Mouse (Mus musculus) ES-E14 (cell line): ENCODE data around the gene Ankrd66.

Experiments used
- HCFC1 ChIP-seq: IDR thresholded peaks from 2 replicates; pipeline ENCODE4 v1.6.1; 2012; ENCODE audit warnings: low read length, inconsistent platforms, borderline replicate concordance; ENCODE audit not compliant: insufficient read depth
- MAFK ChIP-seq: IDR thresholded peaks from 2 replicates; pipeline ENCODE4 v1.6.1; 2014; ENCODE audit warnings: mild to moderate bottlenecking, low read depth, low read length, inconsistent platforms; ENCODE audit not compliant: insufficient read depth
- ZC3H11A ChIP-seq: IDR thresholded peaks from 2 replicates; pipeline ENCODE4 v1.6.1; 2012; ENCODE audit warnings: low read depth, mild to moderate bottlenecking, inconsistent platforms, low read length, borderline replicate concordance
- ZNF384 ChIP-seq: IDR thresholded peaks from 2 replicates; pipeline ENCODE4 v1.6.1; 2012; ENCODE audit warnings: low read depth, low read length, inconsistent platforms

DNA sequence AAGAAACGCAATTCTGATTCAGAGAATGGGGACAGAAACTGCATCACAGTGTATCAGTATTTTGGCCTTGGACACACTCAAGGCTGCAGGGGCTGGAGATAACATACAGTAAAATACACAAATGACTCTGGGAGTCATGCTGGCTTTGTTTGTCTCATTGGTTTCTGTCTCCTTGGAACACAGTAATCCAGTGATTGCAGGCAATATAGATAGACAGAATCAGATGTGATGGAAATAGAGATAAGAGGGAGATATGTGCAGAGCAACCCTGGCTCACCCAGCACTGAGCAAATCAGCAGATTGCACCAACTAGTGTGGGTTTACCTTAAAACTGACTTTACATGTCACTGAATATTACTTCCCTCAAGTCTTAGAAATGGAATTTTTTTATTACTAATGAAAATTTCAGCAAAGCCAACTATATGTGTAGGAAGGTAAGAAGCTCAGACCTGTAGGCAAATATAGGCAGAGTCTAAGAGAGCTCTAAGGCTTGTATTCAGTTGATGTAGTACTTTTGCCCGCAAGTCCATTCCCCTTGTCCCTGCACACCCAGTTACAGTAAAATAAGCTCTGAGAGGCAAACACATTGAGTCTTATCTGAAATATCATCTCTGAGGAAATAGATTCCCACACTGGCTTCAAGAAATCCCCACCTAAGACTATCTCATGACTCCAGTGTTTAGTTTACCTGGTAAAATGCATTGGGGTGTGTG is 54.8 kb downstream of the Ankrd66 start:
- no peak for TF ChIP-seq ZC3H11A
- TF ChIP-seq ZNF384: no peak
- no peak for TF ChIP-seq HCFC1
- TF ChIP-seq MAFK: no peak
